Mouse (Mus musculus) liver, adult 2 months (tissue): ENCODE measurements at regions not wholly inside any gene's neighbourhood (a gene's known extent, or its start where the extent isn't known, plus 50 kb on each side); places are given as distances from the start of the nearest gene placed in this dataset.

Source experiments
- DNase-seq: peaks from one replicate; pipeline ENCODE4 v3.0.0-alpha.2; 2011; ENCODE audit warnings: low read depth, low spot score; ENCODE audit errors: extremely low read depth
- H3K27ac ChIP-seq: fragments of 200-500 bp; replicated peaks from 2 replicates; pipeline ENCODE4 v1.5.1; 2012; ENCODE audit warnings: low read depth, mild to moderate bottlenecking, control low read depth, inconsistent platforms, low read length; ENCODE audit not compliant: insufficient read depth
- H3K27me3 ChIP-seq: fragments of 200-500 bp; 2 replicates; pipeline ENCODE4 v1.6.1; 2012; ENCODE audit warnings: mild to moderate bottlenecking, moderate library complexity, low read length, inconsistent platforms; ENCODE audit not compliant: control insufficient read depth, insufficient read depth
- H3K36me3 ChIP-seq: fragments of 200-500 bp; 2 replicates; pipeline ENCODE4 v1.6.1; 2012; ENCODE audit warnings: low read length, inconsistent platforms; ENCODE audit not compliant: control insufficient read depth, insufficient read depth
- H3K4me1 ChIP-seq: fragments of 200-500 bp; 2 replicates; pipeline ENCODE4 v1.6.1; 2011; ENCODE audit warnings: low read length; ENCODE audit not compliant: control insufficient read depth, insufficient read depth
- H3K4me3 ChIP-seq: fragments of 200-500 bp; 2 replicates; pipeline ENCODE4 v1.5.1; 2011; ENCODE audit warnings: low read depth, mild to moderate bottlenecking, control low read depth, low read length, moderate library complexity; ENCODE audit not compliant: insufficient read depth
- H3K79me2 ChIP-seq: fragments of 200-500 bp; 2 replicates; pipeline ENCODE4 v1.6.1; 2012; ENCODE audit warnings: inconsistent platforms, mild to moderate bottlenecking, low read length, moderate library complexity; ENCODE audit not compliant: control insufficient read depth, insufficient read depth
- H3K9ac ChIP-seq: fragments of 200-500 bp; 2 replicates; pipeline ENCODE4 v1.6.1; 2012; ENCODE audit warnings: low read depth, mild to moderate bottlenecking, control low read depth, inconsistent platforms, low read length
- CTCF ChIP-seq: fragments of 200-500 bp; IDR thresholded peaks from 2 replicates; pipeline ENCODE4 v1.5.1; 2011; ENCODE audit warnings: low read depth, low read length, control low read depth
- POLR2A ChIP-seq: fragments of 200-500 bp; IDR thresholded peaks from 2 replicates; pipeline ENCODE4 v1.6.1; 2011; ENCODE audit warnings: low read length, control low read depth; ENCODE audit not compliant: insufficient read depth; ENCODE audit errors: extremely low read depth
- WGBS: fragments of 180-500 bp; shearing (Covaris S2); methylation state at CpG from one replicate; pipeline ENCODE4 v1.1.7; 2018; 5-methylcytosine and 5-hydroxymethylcytosine counted together

DNA sequence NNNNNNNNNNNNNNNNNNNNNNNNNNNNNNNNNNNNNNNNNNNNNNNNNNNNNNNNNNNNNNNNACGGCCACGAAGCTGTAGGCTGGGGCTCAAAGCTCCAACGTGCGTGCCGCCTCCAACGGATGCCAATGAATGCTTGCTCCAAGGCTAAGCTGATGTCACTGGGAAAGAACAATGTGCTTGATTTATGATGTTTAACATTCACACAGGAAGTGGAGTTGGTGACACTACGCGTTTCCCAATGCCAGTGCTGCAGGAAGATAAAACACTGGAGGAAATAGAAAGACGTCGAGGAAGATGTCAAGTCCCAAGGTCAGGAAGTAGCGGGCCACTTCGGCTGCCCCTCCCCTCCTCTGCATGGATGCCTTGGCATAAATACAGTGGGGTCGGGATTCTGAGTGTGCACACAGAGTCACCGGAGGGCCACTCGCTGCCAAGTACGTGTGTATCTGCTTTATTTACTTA is 180.7 kb upstream of the Azi2 start:
- Histone ChIP-seq H3K36me3 (no peaks in the 10 kb centered on the region), H3K27me3 (no peaks in the 10 kb centered on the region), H3K4me3 (no peak overlapping the region), H3K4me1 (no peaks in the 10 kb centered on the region), H3K79me2 (no peaks in the 10 kb centered on the region), H3K27ac (no peak overlapping the region), H3K9ac (no peak overlapping the region)
- TF ChIP-seq CTCF, result no peak
- no peak for TF ChIP-seq POLR2A
- no peak for DNase-seq
- 66% methylated on average over 16 of the region's 16 CpGs for WGBS

DNA sequence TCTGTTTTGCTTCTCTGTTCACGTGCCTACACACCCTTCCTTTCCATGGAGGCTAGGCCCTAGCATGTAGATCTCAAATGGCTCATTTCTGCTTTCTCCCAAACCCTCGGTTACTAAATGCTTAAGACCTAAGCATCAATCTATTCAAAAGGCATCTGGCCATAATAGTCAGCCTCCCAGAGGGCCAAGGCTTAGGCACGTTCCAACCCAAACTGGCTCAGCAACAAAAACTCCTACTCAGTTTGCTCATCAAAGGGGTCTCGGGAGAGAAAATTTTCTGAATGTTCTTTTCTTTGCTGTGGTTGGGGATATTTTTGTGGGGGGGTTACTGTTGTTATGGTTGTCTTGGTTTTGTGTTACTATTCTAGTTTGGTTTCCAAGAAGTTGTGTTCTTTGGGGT is 196.8 kb upstream of the Azi2 start:
- WGBS, result 82% methylated on average over 4 of the region's 4 CpGs

GRCm38 (mm10) chr9:117836696-117837380 is 203.5 kb upstream of the Azi2 start:
- H3K27me3 ChIP-seq, result no peaks in the 10 kb centered on the region
- no peaks in the 10 kb centered on the region for H3K4me1 ChIP-seq
- no peak for TF ChIP-seq POLR2A
- no peak for TF ChIP-seq CTCF
- no peak overlapping the region for H3K4me3 ChIP-seq
- no peak overlapping the region for H3K27ac ChIP-seq
- H3K9ac ChIP-seq, result no peak overlapping the region
- DNase-seq, result no peak
- no peaks in the 10 kb centered on the region for H3K79me2 ChIP-seq
- no peaks in the 10 kb centered on the region for H3K36me3 ChIP-seq
- 79% methylated on average over 12 of the region's 12 CpGs for WGBS

More for the DNA sequence above, 196.8 kb upstream of the Azi2 start:
- no peak overlapping the region for H3K27ac ChIP-seq
- no peaks in the 10 kb centered on the region for H3K27me3 ChIP-seq
- DNase-seq, result no peak
- TF ChIP-seq CTCF (no peak), POLR2A (no peak)
- no peaks in the 10 kb centered on the region for H3K36me3 ChIP-seq
- no peak overlapping the region for H3K4me3 ChIP-seq
- no peak overlapping the region for H3K9ac ChIP-seq
- no peaks in the 10 kb centered on the region for H3K79me2 ChIP-seq
- H3K4me1 ChIP-seq, result no peaks in the 10 kb centered on the region

- no peak for DNase-seq
Observed at GRCm38 (mm10) chr9:117833586-117833985, 203.9 kb upstream of the Rbms3 start.

DNA sequence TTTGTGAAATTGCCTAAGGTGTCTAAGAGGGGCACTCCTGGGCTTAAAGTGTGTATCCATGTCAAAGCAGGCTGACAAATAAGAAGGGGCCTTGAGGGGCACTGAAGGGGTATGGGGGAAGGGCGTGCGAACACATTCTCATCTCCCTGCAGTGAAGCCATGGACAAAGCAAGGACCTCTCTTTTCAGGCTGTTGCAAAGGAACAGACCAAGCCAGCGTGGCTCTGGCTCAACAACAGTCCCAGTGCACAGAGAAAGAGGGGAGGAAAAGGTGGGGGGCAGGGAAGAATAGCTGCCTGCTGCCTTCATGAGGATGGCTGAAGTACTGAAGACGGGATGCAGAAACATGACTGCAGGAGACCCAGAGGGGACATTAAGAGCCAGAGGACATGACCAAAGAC is 184.9 kb upstream of the Rbms3 start:
- Histone ChIP-seq H3K79me2 (no peaks in the 10 kb centered on the region), H3K4me1 (no peaks in the 10 kb centered on the region), H3K27ac (no peak overlapping the region), H3K4me3 (no peak overlapping the region), H3K27me3 (no peaks in the 10 kb centered on the region), H3K9ac (no peak overlapping the region), H3K36me3 (no peaks in the 10 kb centered on the region)
- 74% methylated on average over 4 of the region's 4 CpGs for WGBS
- TF ChIP-seq POLR2A, result no peak
- no peak for DNase-seq

More at GRCm38 (mm10) chr9:117833586-117833985, 203.9 kb upstream of the Rbms3 start:
- Histone ChIP-seq H3K79me2 (no peaks in the 10 kb centered on the region), H3K9ac (no peak overlapping the region), H3K4me1 (no peaks in the 10 kb centered on the region), H3K27ac (no peak overlapping the region), H3K27me3 (no peaks in the 10 kb centered on the region), H3K4me3 (no peak overlapping the region), H3K36me3 (no peaks in the 10 kb centered on the region)
- 70% methylated on average over 6 of the region's 6 CpGs for WGBS
- TF ChIP-seq CTCF (no peak), POLR2A (no peak)

DNA sequence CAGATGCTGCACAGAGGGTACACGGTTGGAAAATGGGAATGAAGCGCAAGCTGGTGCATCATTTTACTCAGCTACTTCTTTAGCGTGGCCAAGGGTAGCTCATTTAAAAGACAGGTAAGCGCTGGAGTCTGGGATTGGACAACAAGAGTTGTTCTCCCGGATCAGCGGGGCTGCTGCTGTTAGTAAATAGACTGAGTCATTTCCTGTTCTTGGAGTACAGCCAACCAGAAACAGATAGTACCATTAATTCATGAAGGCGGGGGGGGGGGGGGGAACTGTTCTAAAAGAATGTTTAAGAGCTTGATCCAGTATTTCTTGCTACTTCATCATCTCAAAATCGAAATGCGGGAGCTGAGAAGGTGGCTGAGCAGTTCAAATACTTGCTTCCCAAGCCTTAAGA is 183.5 kb upstream of the Rbms3 start:
- no peaks in the 10 kb centered on the region for H3K4me1 ChIP-seq
- H3K4me3 ChIP-seq, result no peak overlapping the region
- no peak overlapping the region for H3K9ac ChIP-seq
- no peaks in the 10 kb centered on the region for H3K36me3 ChIP-seq
- no peak for DNase-seq
- WGBS, result 70% methylated on average over 9 of the region's 9 CpGs
- H3K27me3 ChIP-seq, result no peaks in the 10 kb centered on the region
- no peak for TF ChIP-seq POLR2A
- no peak for TF ChIP-seq CTCF
- no peaks in the 10 kb centered on the region for H3K79me2 ChIP-seq
- H3K27ac ChIP-seq, result no peak overlapping the region
